Mouse (Mus musculus): Measurements from ENCODE around the gene Vmn1r89. TPM values are rescaled to one million over a fixed set of nuclear protein-coding genes. Genes with fewer than 3 reads are reported as not detected.

Gene Vmn1r89
- not detected in 2 replicates for polyA plus RNA-seq (2015; fragmentation: Nextera tagmentation; extraction: Ambion mirVana)

DNA sequence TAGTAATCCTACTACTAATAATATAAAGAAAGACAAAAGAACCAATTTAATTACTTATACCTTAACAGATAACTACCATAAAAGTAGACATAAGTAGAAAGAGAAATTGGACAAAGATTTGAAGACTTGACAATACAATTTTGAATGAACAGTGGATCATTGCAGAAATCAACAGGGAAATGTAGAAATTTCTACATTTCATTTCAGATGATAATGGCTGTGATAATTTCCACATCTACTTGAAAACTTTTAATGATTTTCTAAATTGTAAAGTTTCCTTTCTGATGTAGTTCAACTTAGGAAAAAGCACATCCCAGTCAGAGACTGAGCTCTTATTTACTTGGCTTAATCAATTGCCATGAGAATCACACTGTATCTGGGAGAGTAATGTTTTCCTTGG, at the start of gene Vmn1r89:
Vmn1r89 (plus strand) TSS at position 301 of the 400 bp plus-strand sequence.

Other genes with a start within 250 kb of the Vmn1r89 start
- gene Zfp324, start 247.2 kb upstream of the Vmn1r89 start, polyA plus RNA-seq (2015; fragmentation: Nextera tagmentation; extraction: Ambion mirVana), result 3.5 and 3.7 TPM in 2 replicates
- gene Zfp446, start 235.2 kb upstream of the Vmn1r89 start, polyA plus RNA-seq (2015; fragmentation: Nextera tagmentation; extraction: Ambion mirVana), result 2.3 and 2.8 TPM in 2 replicates
- 0.28 TPM in 1 of 2 replicates, not detected in the other for gene Slc27a5, start 214.8 kb upstream of the Vmn1r89 start, polyA plus RNA-seq (2015; fragmentation: Nextera tagmentation; extraction: Ambion mirVana)
- 76.9 and 85.0 TPM in 2 replicates for gene Trim28, start 213.9 kb upstream of the Vmn1r89 start, polyA plus RNA-seq (2015; fragmentation: Nextera tagmentation; extraction: Ambion mirVana)
- gene Zbtb45, start 203.0 kb upstream of the Vmn1r89 start, polyA plus RNA-seq (2015; fragmentation: Nextera tagmentation; extraction: Ambion mirVana), result 8.3 and 8.9 TPM in 2 replicates
- 150 and 176 TPM in 2 replicates for gene Chmp2a, start 178.2 kb upstream of the Vmn1r89 start, polyA plus RNA-seq (2015; fragmentation: Nextera tagmentation; extraction: Ambion mirVana)
- gene Ube2m, start 174.7 kb upstream of the Vmn1r89 start, polyA plus RNA-seq (2015; fragmentation: Nextera tagmentation; extraction: Ambion mirVana), result 117 and 128 TPM in 2 replicates
- gene Mzf1, start 158.3 kb upstream of the Vmn1r89 start, polyA plus RNA-seq (2015; fragmentation: Nextera tagmentation; extraction: Ambion mirVana), result 0.94 and 0.99 TPM in 2 replicates
- gene Vmn1r85, start 117.8 kb upstream of the Vmn1r89 start, polyA plus RNA-seq (2015; fragmentation: Nextera tagmentation; extraction: Ambion mirVana), result not detected in 2 replicates
- not detected in 2 replicates for gene Vmn1r86, start 93.1 kb upstream of the Vmn1r89 start, polyA plus RNA-seq (2015; fragmentation: Nextera tagmentation; extraction: Ambion mirVana)
- gene Vmn1r87, start 72.9 kb upstream of the Vmn1r89 start, polyA plus RNA-seq (2015; fragmentation: Nextera tagmentation; extraction: Ambion mirVana), result not detected in 2 replicates
- not detected in 2 replicates for gene Vmn1r88, start 53.5 kb upstream of the Vmn1r89 start, polyA plus RNA-seq (2015; fragmentation: Nextera tagmentation; extraction: Ambion mirVana)
- gene Lig1, start 64.3 kb downstream of the Vmn1r89 start, polyA plus RNA-seq (2015; fragmentation: Nextera tagmentation; extraction: Ambion mirVana), result 16.4 and 21.9 TPM in 2 replicates
- gene Zswim9, start 65.7 kb downstream of the Vmn1r89 start, polyA plus RNA-seq (2015; fragmentation: Nextera tagmentation; extraction: Ambion mirVana), result 4.2 and 4.8 TPM in 2 replicates
- gene Pla2g4c, start 111.6 kb downstream of the Vmn1r89 start, polyA plus RNA-seq (2015; fragmentation: Nextera tagmentation; extraction: Ambion mirVana), result 0.13 and 0.31 TPM in 2 replicates
- gene Cabp5, start 185.1 kb downstream of the Vmn1r89 start, polyA plus RNA-seq (2015; fragmentation: Nextera tagmentation; extraction: Ambion mirVana), result not detected in 2 replicates
- gene Bsph1, start 237.8 kb downstream of the Vmn1r89 start, polyA plus RNA-seq (2015; fragmentation: Nextera tagmentation; extraction: Ambion mirVana), result not detected in 2 replicates

All from skeletal muscle tissue, postnatal 0 days (tissue).